Mouse (Mus musculus): Measurements from ENCODE around the gene Gm10300.
A peak's percentile ranks its signal among the peaks of the same experiment; 100 is the strongest.

Gm10300 gene

DNA sequence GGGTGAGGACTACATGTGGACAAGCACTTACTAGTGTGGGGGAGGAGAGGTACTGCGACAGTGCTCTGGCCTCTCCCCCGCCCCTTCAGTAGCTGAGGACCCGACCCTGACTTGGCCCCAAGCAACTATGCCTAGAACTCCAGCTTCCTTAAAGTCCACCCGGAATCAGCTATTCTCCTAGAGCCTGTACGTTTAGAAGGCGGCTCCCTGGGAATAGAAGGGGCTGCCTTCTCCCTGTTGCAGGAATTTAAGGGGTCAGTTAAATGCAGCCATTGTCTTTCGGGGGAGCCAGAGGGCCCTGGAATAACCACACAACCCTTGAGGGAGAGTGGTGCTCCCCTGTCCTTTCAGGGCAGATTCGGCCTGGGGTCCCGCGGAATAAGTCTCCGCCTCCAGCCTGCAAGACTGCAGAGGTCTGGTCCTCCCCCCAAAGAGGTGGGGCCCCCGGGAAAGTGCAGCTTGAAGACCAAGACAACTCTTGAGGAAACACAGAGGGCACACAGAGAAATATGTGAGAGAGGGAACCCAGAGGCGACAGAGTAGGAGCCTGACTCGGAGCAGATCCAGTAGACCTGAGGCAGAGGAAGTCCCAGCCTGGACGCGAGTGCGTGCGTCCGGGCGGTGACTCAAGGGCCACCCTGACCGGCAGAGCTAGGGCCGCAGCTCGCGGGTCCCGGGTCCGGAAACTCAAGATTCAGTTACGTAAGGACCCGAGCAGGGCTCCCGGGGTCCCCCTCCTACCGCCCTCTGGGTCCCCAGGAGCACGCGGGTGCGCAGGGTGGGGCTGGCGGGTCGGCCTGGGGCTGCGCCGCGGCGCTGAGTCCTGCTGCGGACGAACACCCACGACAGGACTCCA, at the start of gene Gm10300:
Gm10300 (plus strand) TSS at position 621 of the 856 bp plus-strand sequence.
- no peak for DNase-seq (ENCODE audit: low spot score)

DNA sequence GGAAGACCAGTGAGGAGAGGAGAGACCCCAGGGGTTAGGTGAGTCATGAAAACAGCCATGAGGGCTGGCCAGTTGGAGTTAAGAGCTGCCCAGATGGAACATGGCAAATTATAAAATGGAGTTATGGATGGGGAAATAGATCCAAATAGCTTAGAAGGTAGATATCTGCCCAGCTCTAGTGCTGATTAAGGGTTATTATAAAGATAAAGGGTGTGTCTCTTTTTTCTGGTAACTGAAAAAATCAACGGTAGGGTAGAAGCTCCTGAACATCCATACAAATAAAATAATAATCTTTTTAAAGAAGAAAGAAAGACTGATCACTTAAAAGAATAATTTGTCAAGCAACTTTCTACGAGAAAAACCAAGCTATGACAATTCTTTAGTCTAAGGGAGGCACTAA, 49.2 kb upstream of the Gm10300 start:
- DNase-seq (ENCODE audit: low spot score), result no peak

DNA sequence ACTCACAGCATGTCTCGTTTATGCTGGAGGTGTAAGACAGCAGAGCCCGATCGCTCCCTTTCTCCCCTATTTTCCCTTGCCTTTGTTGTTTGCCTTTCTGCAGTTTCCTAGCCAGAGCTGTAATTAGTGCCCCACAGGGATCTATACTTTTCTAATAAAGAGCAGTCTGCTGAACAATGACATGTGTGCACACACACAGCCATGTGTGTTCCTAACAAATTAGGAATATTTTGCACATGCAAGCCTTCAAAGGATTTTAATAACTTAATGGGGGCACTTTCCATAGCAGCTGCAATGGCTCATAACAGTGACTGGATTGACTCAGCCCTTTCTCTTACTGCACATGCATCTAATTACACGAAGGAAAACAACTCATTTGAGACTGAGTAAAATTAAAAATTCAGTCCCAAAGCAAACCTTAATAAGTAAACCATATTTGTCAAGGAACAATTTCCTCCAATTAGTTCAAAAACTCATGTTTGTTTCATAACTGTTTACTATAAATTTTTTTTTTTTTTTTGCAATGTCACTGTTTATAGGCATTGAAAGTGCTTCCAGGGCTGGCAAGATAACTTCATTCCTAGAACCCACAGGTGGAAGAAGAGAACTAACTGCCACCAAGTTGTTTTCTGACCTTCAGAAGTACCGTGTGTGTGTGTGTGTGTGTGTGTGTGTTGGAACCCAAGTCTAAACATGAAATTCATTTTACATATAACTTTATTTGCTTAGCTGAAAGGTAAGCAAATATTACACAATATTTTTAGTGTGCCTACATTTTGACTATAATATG, 48.6 kb upstream of the Gm10300 start:
- DNase-seq (ENCODE audit: low spot score), result no peak

DNA sequence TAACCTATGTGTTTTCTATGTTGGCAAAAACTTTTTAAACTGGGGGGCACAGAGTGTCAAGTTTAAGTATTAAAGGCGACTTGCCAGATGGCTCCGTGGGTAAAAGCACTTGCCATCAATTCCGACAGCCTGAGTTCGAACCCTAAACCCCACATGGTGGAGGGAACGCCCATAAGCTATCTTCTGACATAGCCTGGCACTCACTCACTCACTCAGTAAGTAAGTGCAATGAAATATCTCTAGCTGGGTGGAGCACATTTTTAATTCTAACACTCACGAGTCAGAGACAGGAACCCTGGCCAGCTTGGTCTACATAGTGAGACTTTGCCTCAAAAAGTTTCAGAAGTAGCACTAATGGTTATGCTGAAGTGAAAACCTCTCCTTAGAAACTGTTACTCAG, 47.3 kb upstream of the Gm10300 start:
- DNase-seq (ENCODE audit: low spot score), result no peak

DNA sequence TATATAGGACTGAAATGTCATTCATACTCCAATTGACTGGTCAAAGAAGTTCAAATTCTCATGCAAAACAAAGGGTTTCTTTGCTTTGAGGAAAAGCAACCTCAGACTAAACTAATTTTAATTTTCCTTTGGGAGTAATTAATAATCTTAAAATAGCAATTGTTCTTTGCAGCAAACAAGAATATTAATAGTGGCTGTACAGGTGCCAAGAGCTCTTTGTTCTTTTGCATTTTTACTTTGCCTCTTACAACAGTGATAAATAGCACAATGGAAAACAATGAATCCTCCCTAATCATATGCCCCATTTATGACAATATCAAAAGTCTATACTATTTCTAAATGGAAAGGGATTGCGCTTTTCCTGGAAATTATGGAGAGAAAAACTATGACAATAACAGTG, 46.7 kb upstream of the Gm10300 start:
- no peak for DNase-seq (ENCODE audit: low spot score)

DNA sequence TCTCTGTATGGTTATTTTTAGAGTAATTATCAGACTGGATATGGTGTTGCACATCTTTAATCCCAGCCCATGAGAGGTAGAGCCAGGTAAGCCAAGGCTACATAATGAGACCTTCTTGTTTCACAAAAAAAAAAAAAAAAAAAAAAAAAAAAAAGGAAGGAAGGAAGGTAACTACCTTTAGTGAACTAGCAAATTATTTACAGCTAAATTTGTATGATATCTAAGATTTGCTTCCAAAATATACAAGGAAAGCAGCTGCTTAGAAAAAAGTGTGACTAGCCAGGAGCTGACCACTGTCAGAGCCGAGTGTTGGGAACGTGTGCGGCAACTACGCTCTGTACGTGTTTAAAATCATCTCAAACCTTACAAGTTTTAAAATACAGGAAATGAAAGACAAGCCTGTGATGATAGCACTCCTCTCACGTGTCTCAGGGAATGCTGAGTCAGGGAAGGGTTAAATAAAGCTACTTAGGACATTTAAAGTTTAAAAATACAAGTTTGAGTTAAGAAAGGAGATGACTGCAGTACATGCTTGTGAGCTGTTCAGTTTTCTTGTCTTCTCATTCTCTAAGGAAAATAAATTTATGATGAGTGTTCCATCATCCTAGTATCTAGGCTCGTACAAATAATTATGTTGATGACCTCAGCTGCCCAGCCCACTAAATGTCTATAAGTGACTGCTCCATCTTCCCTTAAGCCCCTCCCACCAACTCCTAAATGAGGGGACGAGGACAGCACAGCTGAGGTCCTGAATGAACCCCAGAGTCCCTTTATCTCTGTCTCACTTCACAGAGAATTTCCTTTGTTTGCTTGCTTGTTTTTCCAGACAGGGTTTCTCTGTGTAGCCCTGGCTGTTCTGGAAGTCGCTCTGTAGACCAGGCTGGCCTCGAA, 44.4 kb upstream of the Gm10300 start:
- no peak for DNase-seq (ENCODE audit: low spot score)

DNA sequence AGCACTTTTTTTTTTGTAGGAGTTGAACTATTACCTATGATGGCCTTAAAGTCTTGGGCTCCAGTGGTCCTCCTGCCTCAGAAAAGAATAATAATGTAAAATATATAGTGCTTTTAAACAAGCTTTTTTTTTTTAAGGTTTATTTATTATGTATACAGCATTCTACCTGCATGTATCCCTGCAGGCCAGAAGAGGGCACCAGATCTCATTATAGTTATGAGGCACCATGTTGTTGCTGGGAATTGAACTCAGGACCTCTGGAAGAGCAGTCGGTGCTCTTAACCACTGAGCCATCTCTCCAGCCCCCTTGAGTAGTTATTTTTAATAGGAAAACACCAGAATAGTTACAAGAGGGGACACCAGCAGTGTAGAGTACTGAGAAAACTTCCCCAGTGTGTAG, 41.3 kb upstream of the Gm10300 start:
- DNase-seq (ENCODE audit: low spot score), result no peak

DNA sequence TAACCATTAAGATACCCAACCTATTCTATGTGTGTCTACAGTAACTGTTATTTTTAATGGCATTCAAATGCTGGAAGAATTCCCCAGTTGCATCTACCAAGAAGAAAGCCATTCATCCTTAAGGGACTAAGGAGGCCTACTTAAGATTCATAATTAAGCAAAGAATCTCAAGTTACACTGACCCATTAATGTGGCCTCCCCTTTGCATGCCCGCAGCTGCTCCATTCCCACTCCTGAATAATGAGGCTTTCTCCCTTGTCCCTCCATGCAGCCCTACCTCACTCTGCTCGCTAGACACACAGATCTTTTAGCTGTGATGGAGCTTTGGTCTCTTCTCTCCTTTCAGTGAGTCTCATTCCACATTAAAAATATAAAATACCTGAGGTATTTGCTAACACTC, 40.3 kb upstream of the Gm10300 start:
- no peak for DNase-seq (ENCODE audit: low spot score)

DNA sequence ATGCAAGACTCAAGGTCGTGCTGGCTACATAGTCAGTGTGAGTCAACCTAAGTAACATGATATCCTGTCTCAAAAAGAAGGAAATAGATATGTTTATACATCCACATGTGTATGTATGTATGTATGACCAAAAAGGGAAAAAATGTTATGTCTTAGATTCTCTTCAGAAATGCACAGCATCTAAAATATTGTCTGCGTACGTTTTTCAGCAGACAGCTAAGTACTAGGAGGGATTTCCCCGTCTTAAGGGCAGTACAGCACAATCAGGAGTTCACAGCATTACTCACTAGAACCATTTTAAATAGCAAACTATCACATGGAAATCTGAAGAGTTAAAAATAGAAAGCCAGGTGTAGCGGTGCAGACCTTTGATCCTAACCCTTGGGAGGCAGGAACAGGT, 37.4 kb upstream of the Gm10300 start:
- no peak for DNase-seq (ENCODE audit: low spot score)

DNA sequence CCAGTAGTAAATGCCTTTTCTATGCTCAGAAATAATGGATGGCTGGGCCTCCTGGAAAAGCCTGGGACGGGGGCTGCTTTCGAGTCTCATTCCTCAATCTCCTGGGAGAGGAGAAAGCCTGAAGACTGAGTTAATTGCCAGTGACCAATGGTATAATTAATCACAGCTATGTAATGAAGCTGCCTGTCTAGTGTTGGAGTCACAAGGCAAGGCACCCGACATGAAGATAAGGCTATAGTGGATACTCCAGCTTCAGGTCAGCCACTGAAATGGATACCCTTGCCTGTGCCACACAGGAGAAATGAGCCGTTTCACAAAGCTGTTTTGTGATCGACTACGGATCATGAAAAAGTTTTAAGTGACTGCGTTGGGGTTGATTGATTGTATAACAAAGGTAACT, 36.5 kb upstream of the Gm10300 start:
- no peak for DNase-seq (ENCODE audit: low spot score)

DNA sequence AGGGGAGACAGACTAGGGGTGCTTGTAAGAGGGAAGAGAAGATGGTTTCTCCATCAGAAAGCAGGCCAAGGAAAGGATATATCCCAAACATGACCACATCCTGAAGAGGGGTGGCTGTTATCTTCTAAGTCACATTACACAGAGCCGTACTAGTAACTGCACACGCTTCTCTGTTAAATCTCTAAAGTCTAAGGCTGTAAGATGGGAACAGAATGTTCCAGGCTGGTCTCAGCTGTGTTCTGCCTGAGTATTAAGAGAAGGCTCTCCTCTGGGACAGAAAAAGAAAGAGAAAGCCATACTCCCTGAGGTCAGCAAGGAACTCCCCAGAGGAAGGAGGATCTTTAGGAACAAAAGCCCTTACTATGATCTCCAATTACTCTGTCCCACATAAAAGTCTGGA, 35.7 kb upstream of the Gm10300 start:
- DNase-seq (ENCODE audit: low spot score), result no peak

DNA sequence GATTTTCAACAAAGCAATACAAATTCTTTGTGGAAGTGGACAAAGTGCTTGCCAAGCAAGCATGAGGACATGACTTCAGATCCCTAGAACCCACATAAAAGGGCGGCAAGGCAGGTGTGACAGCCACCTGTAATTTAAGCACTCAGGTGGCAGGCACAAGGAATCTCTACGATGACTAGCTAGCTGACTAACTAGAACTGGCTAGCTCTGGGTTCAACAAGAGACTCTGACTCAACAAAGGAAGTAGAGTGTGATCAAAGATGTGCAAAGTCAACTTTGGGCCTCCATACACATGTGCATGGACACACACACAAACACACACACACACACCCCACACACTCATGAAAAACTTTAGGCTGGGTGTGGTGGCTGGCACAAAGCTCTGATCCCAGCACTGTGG, 35.0 kb upstream of the Gm10300 start:
- no peak for DNase-seq (ENCODE audit: low spot score)

DNA sequence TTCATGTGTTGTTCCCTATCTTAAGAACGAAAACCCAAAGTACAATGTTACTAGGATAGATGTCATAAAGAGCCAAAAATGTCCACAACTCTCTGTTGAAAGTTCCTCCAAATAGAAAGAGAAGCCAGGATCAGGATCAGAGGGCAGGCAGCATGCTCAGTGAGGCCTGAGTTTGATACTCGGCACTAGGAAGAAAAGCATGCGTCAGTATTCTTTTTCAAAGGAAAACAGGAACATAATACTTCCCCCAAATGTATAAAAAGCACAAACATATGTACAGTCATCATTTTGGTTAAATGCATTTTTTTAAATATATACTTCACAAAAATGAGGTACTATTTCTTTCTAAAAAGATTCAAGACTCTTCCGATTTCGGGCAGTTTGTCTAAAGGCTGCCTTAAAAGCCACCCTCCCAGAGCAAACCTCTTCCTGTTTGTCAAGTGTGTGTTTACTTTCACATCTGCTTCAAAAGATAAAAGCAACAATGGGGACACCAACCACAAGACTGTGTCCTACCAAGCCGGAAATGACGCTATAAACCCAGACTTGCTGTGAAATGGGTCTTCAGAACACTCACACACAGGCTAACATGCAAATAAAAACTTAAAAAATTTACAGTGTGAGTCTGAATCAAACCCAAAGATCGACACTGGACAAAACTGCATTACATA, 34.4 kb upstream of the Gm10300 start:
- DNase-seq (ENCODE audit: low spot score), result no peak

DNA sequence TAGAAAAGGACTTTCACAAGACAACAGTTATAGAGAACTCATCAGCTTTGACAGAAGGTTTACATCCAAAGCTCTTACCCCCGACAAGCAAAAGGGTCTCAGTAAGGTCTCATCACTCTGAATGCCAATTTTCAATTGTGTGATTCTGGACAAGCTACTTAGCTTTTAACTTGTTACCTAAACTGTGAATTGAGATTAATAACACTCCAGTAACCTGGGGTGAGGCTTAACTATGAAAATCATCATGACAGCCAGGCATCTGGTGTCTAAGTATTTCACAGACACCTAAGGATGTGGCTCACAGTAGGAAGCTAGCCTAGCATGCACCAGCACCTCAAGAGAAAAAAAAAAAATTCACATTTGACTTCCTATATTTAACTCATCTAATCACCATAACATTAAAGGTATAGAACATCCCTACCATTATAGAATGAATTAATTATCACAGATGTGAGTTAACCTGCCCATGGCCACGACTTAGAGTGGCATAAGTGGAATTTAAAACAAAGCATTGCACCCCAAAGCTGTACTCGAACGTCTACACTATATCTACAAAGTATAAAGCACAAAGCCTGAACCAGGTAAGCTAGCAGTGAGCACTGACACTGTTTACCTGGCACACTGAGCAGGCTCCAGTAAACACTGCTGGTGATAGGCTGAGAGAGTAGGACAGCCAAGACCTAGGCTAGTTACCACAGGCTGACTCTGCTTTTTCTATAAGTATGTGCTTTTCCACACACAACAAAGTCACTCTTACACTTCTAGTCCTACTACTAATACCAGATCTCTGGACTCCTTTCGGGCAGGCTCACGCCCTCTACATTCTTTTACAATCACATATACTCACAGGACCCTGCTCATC, 32.8 kb upstream of the Gm10300 start:
- DNase-seq (ENCODE audit: low spot score), result no peak

DNA sequence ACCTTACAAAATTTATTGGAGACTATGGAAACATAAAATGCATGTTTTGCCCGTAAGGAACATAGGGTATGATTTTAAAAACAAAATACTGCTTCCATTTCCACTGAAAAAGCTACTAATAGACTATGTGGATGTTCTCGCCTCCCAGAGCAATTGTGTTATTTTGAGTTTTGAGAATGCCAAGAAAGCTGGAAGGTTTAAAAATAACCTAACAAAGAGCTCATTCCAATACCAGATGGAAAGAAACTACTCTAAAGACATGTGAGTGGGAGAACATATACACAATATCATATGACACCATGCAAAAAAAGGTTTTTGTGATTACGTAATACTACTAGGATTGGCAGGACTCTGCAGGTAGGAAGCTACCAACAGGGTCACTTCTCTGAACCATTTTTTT, 30.8 kb upstream of the Gm10300 start:
- no peak for DNase-seq (ENCODE audit: low spot score)

DNA sequence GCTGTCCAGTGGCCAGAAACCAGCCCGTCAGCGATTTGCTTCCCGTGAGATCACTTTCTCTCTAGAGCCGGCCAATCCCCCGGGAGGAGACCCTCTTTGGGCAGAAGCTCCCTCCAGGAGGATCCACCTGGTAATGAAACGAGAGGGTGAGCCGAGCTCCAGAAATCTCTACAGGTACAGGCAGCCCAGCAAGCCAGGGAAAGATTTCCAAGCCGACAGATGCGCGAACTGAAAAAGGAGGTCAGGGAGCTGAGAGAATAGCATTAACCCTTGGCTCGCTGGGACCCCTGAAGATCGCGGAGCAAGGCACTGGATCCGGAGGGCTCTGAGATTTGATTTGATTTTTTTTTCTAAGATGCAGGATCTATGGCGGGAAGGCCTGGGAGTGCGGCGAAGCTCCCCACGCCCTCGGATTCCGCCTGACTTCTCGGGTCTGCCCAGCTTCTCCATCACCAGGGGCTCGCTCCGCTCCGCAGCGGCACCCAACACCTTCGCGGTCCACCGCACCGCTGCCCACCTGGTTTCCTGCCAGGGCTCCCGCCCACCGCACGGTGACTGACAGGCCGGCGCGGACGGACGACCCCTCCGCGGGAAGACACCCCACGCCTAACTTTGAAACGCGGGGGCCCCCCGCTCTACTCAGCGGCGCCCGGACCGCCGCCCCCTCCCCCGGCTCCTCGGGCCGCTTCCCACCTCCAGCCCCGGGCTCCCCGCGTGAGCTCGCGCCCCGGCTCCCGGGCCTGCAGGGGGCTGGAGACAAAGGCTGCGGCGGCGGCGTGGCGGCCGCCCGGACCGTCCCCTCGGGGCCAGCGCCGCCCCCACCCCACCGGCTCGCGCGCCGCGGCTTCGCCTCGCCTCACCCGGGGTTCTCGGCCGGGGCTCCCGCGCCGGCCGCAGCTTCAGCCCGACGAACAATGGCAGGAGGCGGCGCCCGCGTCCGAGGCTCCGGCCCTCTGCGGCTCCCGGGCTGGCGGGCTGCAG, 26.2 kb upstream of the Gm10300 start:
- peak; percentile 79 for DNase-seq (ENCODE audit: low spot score)

DNA sequence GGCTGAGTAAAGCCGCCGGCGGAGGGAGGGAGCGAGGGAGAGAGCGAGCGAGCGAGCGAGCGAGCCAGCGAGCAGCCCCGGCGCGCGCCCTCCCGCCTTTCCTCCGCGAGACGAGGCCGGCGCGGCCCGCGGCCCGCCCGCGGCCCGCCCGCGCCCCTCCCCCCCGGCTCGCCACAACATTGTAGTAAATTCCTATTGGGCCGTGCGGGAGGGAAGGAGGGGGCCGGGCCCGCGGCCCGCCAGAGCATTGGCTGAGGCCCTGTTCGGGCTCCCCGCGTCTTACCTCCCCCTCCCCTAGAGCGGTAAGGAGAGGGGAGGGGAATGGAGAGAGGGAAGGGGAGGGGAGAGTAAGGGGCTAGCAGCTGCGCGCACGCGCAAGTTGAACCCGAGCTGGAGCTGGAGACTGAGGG, 25.5 kb upstream of the Gm10300 start:
- peak; percentile 92 for DNase-seq (ENCODE audit: low spot score)

DNA sequence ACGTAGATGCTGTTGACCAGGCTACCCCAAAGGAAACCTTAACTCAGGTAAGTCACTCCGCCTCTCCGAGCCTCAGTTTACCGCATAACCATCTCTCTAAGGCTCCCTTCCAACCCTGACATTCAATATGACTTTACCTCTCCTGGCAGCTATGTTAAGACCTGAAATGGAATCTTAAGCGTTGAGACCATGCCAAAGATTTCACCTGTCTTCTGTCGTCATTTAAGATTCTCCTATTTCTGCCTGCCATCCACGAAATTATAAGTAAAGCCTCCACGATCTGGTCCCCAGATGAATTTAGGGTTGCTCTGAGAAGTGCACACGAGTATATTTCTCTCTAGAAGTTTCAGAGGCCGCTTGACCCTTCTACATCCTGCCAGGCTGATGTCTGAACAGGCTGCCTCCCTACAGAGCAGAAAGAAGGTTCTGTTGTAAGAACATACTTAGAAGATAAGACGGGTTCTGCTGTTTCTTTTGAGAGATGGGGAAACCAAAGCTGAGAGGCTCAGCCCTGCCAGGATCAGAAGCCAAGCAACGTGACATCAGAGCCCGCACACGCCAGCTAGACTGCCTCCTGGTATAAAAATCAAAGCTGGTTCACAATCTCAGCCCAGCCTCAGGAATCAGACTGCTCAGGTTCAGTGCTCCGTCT, 24.8 kb upstream of the Gm10300 start:
- no peak for DNase-seq (ENCODE audit: low spot score)
